Mouse (Mus musculus): Measurements from ENCODE around the gene Sox18. TPM values are rescaled to one million over a fixed set of nuclear protein-coding genes. Genes with fewer than 3 reads are reported as not detected.

Sox18 gene
- polyA plus RNA-seq, 2 experiments, result 37.8 to 49.8 TPM

DNA sequence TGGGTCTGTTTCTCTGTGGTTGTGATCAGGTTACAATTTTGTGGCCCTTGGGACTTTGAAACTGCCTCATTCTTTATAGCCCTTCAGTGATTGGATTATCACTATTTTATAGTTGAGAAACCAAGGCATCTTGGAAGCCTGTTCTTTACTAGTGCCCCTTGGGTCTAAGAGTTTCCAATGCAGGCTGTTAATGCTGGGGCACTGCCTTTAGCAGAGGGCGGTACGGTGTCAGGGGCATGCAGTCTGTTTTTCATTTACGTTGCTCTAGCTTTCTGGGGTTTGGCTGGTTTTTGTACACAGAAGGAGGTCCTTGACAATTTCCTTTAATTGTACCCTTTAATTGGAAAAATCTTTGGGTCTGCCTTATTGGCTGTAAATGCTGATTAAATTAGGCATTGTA is 25.8 kb downstream of the Sox18 start:
- Histone ChIP-seq H3K4me2 (replicated peaks; ENCODE audit: low read depth, low read length, severe bottlenecking) (no peak overlapping the region), H3K4me3 (replicated peaks; ENCODE audit: low read length) (no peak overlapping the region), H3K27ac (replicated peaks; ENCODE audit: low read depth, low read length) (0 out of 2 replicates have a peak overlapping the region, but pooled peaks have one; percentile 52), H3K27me3 (ENCODE audit: control insufficient read depth, insufficient read depth, low read length) (no peaks in the 10 kb centered on the region), H3K4me1 (ENCODE audit: control insufficient read depth, insufficient read depth, low read length) (0 out of 2 replicates have a peak, but pooled peaks cover 4% of the 10 kb centered on the region), H3K9me3 (ENCODE audit: control insufficient read depth, low read length) (no peaks in the 10 kb centered on the region), H3K9ac (ENCODE audit: low read depth, low read length, severe bottlenecking) (no peak overlapping the region), H3K36me3 (ENCODE audit: control insufficient read depth, insufficient read depth, low read length) (peaks cover 89% of the 10 kb centered on the region)
- ATAC-seq (ENCODE audit: low FRiP score, low read depth), result peak; percentile 35; the same call in 1 of the 2 replicates
- no peak for TF ChIP-seq POLR2A (IDR thresholded peaks at IDR 0.05; ENCODE audit: borderline replicate concordance, extremely low read depth, insufficient read depth, insufficient read length)
- DNase-seq (ENCODE audit: low spot score), result peak; percentile 24
- 36% methylated on average over 3 of the region's 3 CpGs for WGBS

DNA sequence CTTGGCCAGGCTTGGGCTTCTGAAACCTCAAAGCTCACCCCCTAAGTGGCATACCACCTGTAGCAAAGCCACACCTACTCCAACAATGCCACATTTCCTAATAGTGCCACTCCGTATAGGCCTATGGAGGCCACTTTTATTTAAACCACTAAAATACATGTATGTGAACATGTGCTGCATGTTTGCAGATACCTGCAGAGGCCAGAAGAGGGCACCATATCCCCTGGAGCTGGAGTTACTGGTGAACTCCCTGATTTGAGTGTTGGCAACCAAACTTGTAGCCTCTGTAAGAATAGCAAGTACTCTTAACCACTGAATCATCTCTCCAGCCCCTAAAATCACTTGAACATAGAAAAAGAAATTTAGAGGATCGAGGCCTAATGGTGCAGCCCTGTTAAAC is 27.1 kb downstream of the Sox18 start:
- Histone ChIP-seq H3K4me1 (ENCODE audit: control insufficient read depth, insufficient read depth, low read length) (0 out of 2 replicates have a peak, but pooled peaks cover 4% of the 10 kb centered on the region), H3K27me3 (ENCODE audit: control insufficient read depth, insufficient read depth, low read length) (no peaks in the 10 kb centered on the region), H3K4me2 (replicated peaks; ENCODE audit: low read depth, low read length, severe bottlenecking) (no peak overlapping the region), H3K36me3 (ENCODE audit: control insufficient read depth, insufficient read depth, low read length) (peaks cover 89% of the 10 kb centered on the region), H3K9me3 (ENCODE audit: control insufficient read depth, low read length) (no peaks in the 10 kb centered on the region), H3K27ac (replicated peaks; ENCODE audit: low read depth, low read length) (no peak overlapping the region), H3K4me3 (replicated peaks; ENCODE audit: low read length) (no peak overlapping the region), H3K9ac (ENCODE audit: low read depth, low read length, severe bottlenecking) (no peak overlapping the region)
- no peak for TF ChIP-seq POLR2A (IDR thresholded peaks at IDR 0.05; ENCODE audit: borderline replicate concordance, extremely low read depth, insufficient read depth, insufficient read length)
- 93% methylated on average over 2 of the region's 2 CpGs for WGBS
- ATAC-seq (ENCODE audit: low FRiP score, low read depth), result no peak
- peak; percentile 32 for DNase-seq (ENCODE audit: low spot score)

DNA sequence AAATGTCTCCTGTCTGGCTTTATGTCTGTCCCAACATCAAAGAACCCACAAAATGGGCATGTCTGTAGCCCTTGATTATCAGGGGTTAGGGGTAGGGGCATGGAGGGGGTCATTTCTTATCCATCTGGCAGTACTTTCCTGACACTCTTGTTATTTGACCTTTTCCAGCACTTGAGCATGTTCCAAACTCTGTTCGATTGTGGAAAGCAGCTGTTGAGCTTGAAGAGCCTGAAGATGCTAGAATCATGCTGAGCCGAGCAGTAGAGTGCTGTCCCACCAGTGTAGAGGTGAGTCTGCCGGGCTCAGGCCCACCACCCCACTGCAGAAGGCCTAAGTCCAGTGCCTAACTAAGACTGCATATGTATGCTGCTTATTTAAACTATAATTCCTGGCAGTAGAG is 35.6 kb downstream of the Sox18 start:
- Histone ChIP-seq H3K27me3 (ENCODE audit: control insufficient read depth, insufficient read depth, low read length) (no peaks in the 10 kb centered on the region), H3K4me2 (replicated peaks; ENCODE audit: low read depth, low read length, severe bottlenecking) (no peak overlapping the region), H3K36me3 (ENCODE audit: control insufficient read depth, insufficient read depth, low read length) (peaks cover 78% of the 10 kb centered on the region), H3K9me3 (ENCODE audit: control insufficient read depth, low read length) (no peaks in the 10 kb centered on the region), H3K4me1 (ENCODE audit: control insufficient read depth, insufficient read depth, low read length) (no peaks in the 10 kb centered on the region), H3K4me3 (replicated peaks; ENCODE audit: low read length) (no peak overlapping the region), H3K9ac (ENCODE audit: low read depth, low read length, severe bottlenecking) (no peak overlapping the region), H3K27ac (replicated peaks; ENCODE audit: low read depth, low read length) (no peak overlapping the region)
- no peak for DNase-seq (ENCODE audit: low spot score)
- WGBS, result 84% methylated on average over 3 of the region's 3 CpGs
- ATAC-seq (ENCODE audit: low FRiP score, low read depth), result no peak
- no peak for TF ChIP-seq POLR2A (IDR thresholded peaks at IDR 0.05; ENCODE audit: borderline replicate concordance, extremely low read depth, insufficient read depth, insufficient read length)

DNA sequence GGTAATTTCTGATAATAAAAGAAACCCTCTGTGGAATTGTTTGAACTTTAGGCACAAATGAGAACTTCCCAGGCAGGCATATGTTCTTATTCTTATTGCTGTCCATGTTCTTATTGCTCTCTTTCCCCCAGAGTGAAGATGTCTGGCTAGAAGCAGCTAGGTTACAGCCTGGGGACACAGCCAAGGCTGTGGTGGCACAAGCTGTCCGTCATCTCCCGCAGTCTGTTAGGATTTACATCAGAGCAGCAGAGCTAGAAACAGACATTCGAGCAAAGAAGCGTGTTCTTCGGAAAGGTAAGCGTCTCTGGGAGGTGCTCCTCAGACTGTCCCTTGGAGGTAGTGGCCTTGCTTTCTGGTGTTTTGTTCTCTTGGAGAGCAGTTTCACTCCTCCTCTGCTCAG is 38.8 kb downstream of the Sox18 start:
- WGBS, result 96% methylated on average over 6 of the region's 6 CpGs

DNA sequence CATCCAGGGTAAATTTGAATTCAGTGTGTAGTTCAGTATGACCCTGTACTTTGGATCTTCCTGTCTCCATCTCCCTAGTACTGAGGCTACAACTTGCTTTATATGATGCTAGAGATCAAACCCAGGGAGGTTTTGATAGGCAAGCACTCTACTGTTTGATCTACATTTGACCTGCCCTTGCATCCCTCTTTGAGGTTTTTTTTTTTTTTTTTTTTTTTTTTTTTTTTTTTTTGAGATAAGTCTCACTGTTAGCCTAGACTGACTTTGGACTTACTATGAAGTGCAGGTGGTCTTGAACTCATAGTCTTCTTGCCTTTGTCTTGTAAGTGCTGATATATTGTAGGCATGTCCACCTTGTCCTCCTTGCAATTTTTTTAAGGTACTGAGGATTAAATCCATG is 43.0 kb downstream of the Sox18 start:
- H3K4me3 ChIP-seq (replicated peaks; ENCODE audit: low read length), result no peak overlapping the region
- no peaks in the 10 kb centered on the region for H3K27me3 ChIP-seq (ENCODE audit: control insufficient read depth, insufficient read depth, low read length)
- TF ChIP-seq POLR2A (IDR thresholded peaks at IDR 0.05; ENCODE audit: borderline replicate concordance, extremely low read depth, insufficient read depth, insufficient read length), result no peak
- ATAC-seq (ENCODE audit: low FRiP score, low read depth), result no peak
- H3K9me3 ChIP-seq (ENCODE audit: control insufficient read depth, low read length), result no peaks in the 10 kb centered on the region
- H3K27ac ChIP-seq (replicated peaks; ENCODE audit: low read depth, low read length), result no peak overlapping the region
- H3K4me1 ChIP-seq (ENCODE audit: control insufficient read depth, insufficient read depth, low read length), result no peaks in the 10 kb centered on the region
- H3K36me3 ChIP-seq (ENCODE audit: control insufficient read depth, insufficient read depth, low read length), result peaks cover 55% of the 10 kb centered on the region
- H3K4me2 ChIP-seq (replicated peaks; ENCODE audit: low read depth, low read length, severe bottlenecking), result no peak overlapping the region
- H3K9ac ChIP-seq (ENCODE audit: low read depth, low read length, severe bottlenecking), result no peak overlapping the region
- no peak for DNase-seq (ENCODE audit: low spot score)

More for the DNA sequence above, 38.8 kb downstream of the Sox18 start:
- Histone ChIP-seq H3K27me3 (ENCODE audit: control insufficient read depth, insufficient read depth, low read length) (no peaks in the 10 kb centered on the region), H3K36me3 (ENCODE audit: control insufficient read depth, insufficient read depth, low read length) (peaks cover 72% of the 10 kb centered on the region), H3K9ac (ENCODE audit: low read depth, low read length, severe bottlenecking) (no peak overlapping the region), H3K4me2 (replicated peaks; ENCODE audit: low read depth, low read length, severe bottlenecking) (no peak overlapping the region), H3K4me3 (replicated peaks; ENCODE audit: low read length) (no peak overlapping the region), H3K27ac (replicated peaks; ENCODE audit: low read depth, low read length) (no peak overlapping the region), H3K4me1 (ENCODE audit: control insufficient read depth, insufficient read depth, low read length) (no peaks in the 10 kb centered on the region), H3K9me3 (ENCODE audit: control insufficient read depth, low read length) (no peaks in the 10 kb centered on the region)
- no peak for TF ChIP-seq POLR2A (IDR thresholded peaks at IDR 0.05; ENCODE audit: borderline replicate concordance, extremely low read depth, insufficient read depth, insufficient read length)
- no peak for ATAC-seq (ENCODE audit: low FRiP score, low read depth)
- no peak for DNase-seq (ENCODE audit: low spot score)

DNA sequence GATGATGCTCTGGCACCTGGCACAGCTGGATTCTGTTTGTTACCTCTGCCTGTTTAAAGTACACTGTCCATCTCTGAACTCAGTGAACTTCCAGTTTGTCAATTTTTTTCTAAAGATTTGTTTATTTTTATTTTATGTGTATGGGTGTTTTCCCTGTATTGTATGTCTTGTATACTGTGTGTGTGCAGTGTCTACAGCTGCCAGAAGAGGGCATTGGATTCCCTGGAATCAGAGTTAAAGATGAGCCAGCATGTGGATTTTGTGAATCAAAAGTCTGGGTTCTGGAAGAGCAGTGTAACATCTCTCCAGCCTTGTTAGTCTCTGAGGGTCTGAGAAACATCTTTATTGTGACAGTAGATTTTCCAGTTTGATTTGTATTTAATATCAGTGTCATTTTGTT is 48.0 kb downstream of the Sox18 start:
- no peak for TF ChIP-seq POLR2A (IDR thresholded peaks at IDR 0.05; ENCODE audit: borderline replicate concordance, extremely low read depth, insufficient read depth, insufficient read length)
- Histone ChIP-seq H3K36me3 (ENCODE audit: control insufficient read depth, insufficient read depth, low read length) (peaks cover 64% of the 10 kb centered on the region), H3K27me3 (ENCODE audit: control insufficient read depth, insufficient read depth, low read length) (no peaks in the 10 kb centered on the region), H3K4me1 (ENCODE audit: control insufficient read depth, insufficient read depth, low read length) (no peaks in the 10 kb centered on the region), H3K9me3 (ENCODE audit: control insufficient read depth, low read length) (no peaks in the 10 kb centered on the region), H3K9ac (ENCODE audit: low read depth, low read length, severe bottlenecking) (no peak overlapping the region), H3K4me3 (replicated peaks; ENCODE audit: low read length) (no peak overlapping the region), H3K27ac (replicated peaks; ENCODE audit: low read depth, low read length) (no peak overlapping the region), H3K4me2 (replicated peaks; ENCODE audit: low read depth, low read length, severe bottlenecking) (no peak overlapping the region)
- ATAC-seq (ENCODE audit: low FRiP score, low read depth), result no peak
- no peak for DNase-seq (ENCODE audit: low spot score)

Other genes starting within 250 kb of the Sox18 start
- gene Zbtb46, start 212.2 kb downstream of the Sox18 start, polyA plus RNA-seq (2012; rRNA removed), result 3.8 and 4.4 TPM in 2 replicates
- gene Zbtb46, start 212.2 kb downstream of the Sox18 start, polyA plus RNA-seq (2014; fragmentation: Nextera tagmentation; extraction: Ambion mirVana), result 4.3 and 4.4 TPM in 2 replicates
- gene Abhd16b, start 178.4 kb downstream of the Sox18 start, polyA plus RNA-seq (2012; rRNA removed), result not detected in 2 replicates
- not detected in 2 replicates for gene Abhd16b, start 178.4 kb downstream of the Sox18 start, polyA plus RNA-seq (2014; fragmentation: Nextera tagmentation; extraction: Ambion mirVana)
- 108 and 123 TPM in 2 replicates for gene Tpd52l2, start 174.5 kb downstream of the Sox18 start, polyA plus RNA-seq (2012; rRNA removed)
- 172 and 177 TPM in 2 replicates for gene Tpd52l2, start 174.5 kb downstream of the Sox18 start, polyA plus RNA-seq (2014; fragmentation: Nextera tagmentation; extraction: Ambion mirVana)
- 72.5 and 91.8 TPM in 2 replicates for gene Dnajc5, start 151.2 kb downstream of the Sox18 start, polyA plus RNA-seq (2012; rRNA removed)
- gene Dnajc5, start 151.2 kb downstream of the Sox18 start, polyA plus RNA-seq (2014; fragmentation: Nextera tagmentation; extraction: Ambion mirVana), result 75.7 and 85.5 TPM in 2 replicates
- 130 and 165 TPM in 2 replicates for gene Uckl1, start 86.7 kb downstream of the Sox18 start, polyA plus RNA-seq (2012; rRNA removed)
- gene Uckl1, start 86.7 kb downstream of the Sox18 start, polyA plus RNA-seq (2014; fragmentation: Nextera tagmentation; extraction: Ambion mirVana), result 41.2 and 46.3 TPM in 2 replicates
- 29.7 and 41.6 TPM in 2 replicates for gene Prpf6, start 79.8 kb downstream of the Sox18 start, polyA plus RNA-seq (2012; rRNA removed)
- gene Prpf6, start 79.8 kb downstream of the Sox18 start, polyA plus RNA-seq (2014; fragmentation: Nextera tagmentation; extraction: Ambion mirVana), result 57.9 and 64.2 TPM in 2 replicates
- gene Zfp512b, start 78.8 kb downstream of the Sox18 start, polyA plus RNA-seq (2012; rRNA removed), result 102 and 117 TPM in 2 replicates
- gene Zfp512b, start 78.8 kb downstream of the Sox18 start, polyA plus RNA-seq (2014; fragmentation: Nextera tagmentation; extraction: Ambion mirVana), result 58.8 and 59.5 TPM in 2 replicates
- gene Samd10, start 72.4 kb downstream of the Sox18 start, polyA plus RNA-seq (2012; rRNA removed), result 9.2 and 10.3 TPM in 2 replicates
- gene Samd10, start 72.4 kb downstream of the Sox18 start, polyA plus RNA-seq (2014; fragmentation: Nextera tagmentation; extraction: Ambion mirVana), result 10.2 TPM in 2 replicates
- 0.23 and 0.63 TPM in 2 replicates for gene Gm29797, start 14.6 kb downstream of the Sox18 start, polyA plus RNA-seq (2012; rRNA removed)
- gene Gm29797, start 14.6 kb downstream of the Sox18 start, polyA plus RNA-seq (2014; fragmentation: Nextera tagmentation; extraction: Ambion mirVana), result 0.37 and 0.52 TPM in 2 replicates
- gene Tcea2, start 8.7 kb upstream of the Sox18 start, polyA plus RNA-seq (2012; rRNA removed), result 53.8 and 57.1 TPM in 2 replicates
- gene Tcea2, start 8.7 kb upstream of the Sox18 start, polyA plus RNA-seq (2014; fragmentation: Nextera tagmentation; extraction: Ambion mirVana), result 27.1 and 32.9 TPM in 2 replicates
- 124 and 151 TPM in 2 replicates for gene Rgs19, start 22.3 kb upstream of the Sox18 start, polyA plus RNA-seq (2012; rRNA removed)
- 92.8 and 99.6 TPM in 2 replicates for gene Rgs19, start 22.3 kb upstream of the Sox18 start, polyA plus RNA-seq (2014; fragmentation: Nextera tagmentation; extraction: Ambion mirVana)
- gene Lkaaear1, start 26.8 kb upstream of the Sox18 start, polyA plus RNA-seq (2012; rRNA removed), result not detected in 2 replicates
- not detected in 2 replicates for gene Lkaaear1, start 26.8 kb upstream of the Sox18 start, polyA plus RNA-seq (2014; fragmentation: Nextera tagmentation; extraction: Ambion mirVana)
- 1.0 and 1.4 TPM in 2 replicates for gene Oprl1, start 43.4 kb upstream of the Sox18 start, polyA plus RNA-seq (2012; rRNA removed)
- 0.30 and 0.84 TPM in 2 replicates for gene Oprl1, start 43.4 kb upstream of the Sox18 start, polyA plus RNA-seq (2014; fragmentation: Nextera tagmentation; extraction: Ambion mirVana)
- 0.41 and 0.85 TPM in 2 replicates for gene Myt1, start 91.7 kb upstream of the Sox18 start, polyA plus RNA-seq (2012; rRNA removed)
- not detected in 2 replicates for gene Myt1, start 91.7 kb upstream of the Sox18 start, polyA plus RNA-seq (2014; fragmentation: Nextera tagmentation; extraction: Ambion mirVana)
- 39.1 and 39.2 TPM in 2 replicates for gene Pcmtd2, start 166.2 kb upstream of the Sox18 start, polyA plus RNA-seq (2012; rRNA removed)
- gene Pcmtd2, start 166.2 kb upstream of the Sox18 start, polyA plus RNA-seq (2014; fragmentation: Nextera tagmentation; extraction: Ambion mirVana), result 29.4 and 33.4 TPM in 2 replicates
- gene Polr3k, start 192.7 kb upstream of the Sox18 start, polyA plus RNA-seq (2012; rRNA removed), result 24.5 and 27.1 TPM in 2 replicates
- 66.4 and 67.2 TPM in 2 replicates for gene Polr3k, start 192.7 kb upstream of the Sox18 start, polyA plus RNA-seq (2014; fragmentation: Nextera tagmentation; extraction: Ambion mirVana)